Comparison of ENCODE assay signal across 12 mouse cellular contexts in genomic region chr10:60690960-60691359, GRCm38 (mm10). TPM values are rescaled to one million over a fixed set of nuclear protein-coding genes. Genes with fewer than 3 reads are reported as not detected.
DNase-seq lines count a peak whose midpoint lies in the region; ATAC-seq lines count a peak whose summit lies in the region.
"Had no signal": no experiment of that assay in that cellular context is flagged by ENCODE, and none has a peak within 500 bp of the region (broad histone marks: within the 10 kb centered on the region; RNA-seq: fewer than 3 reads in every experiment).

No protein-coding gene starts in this region.

- no peaks in the 10 kb centered on the region for H3K36me3 ChIP-seq in limb, embryonic 11.5 days (ENCODE audit: control insufficient read depth, insufficient read depth, low read length)
- H3K36me3 ChIP-seq in limb, embryonic 10.5 days: no peaks in the 10 kb centered on the region
- no peaks in the 10 kb centered on the region for H3K36me3 ChIP-seq in forebrain, embryonic 13.5 days (ENCODE audit: poor library complexity, severe bottlenecking)
- H3K36me3 ChIP-seq: liver, embryonic 15.5 days; neural tube, embryonic 15.5 days had no signal

- peaks cover 8% of the 10 kb centered on the region for H3K4me1 ChIP-seq in limb, embryonic 11.5 days (ENCODE audit: control insufficient read depth, insufficient read depth, low read length)
- H3K4me1 ChIP-seq in limb, embryonic 10.5 days: peaks cover 29% of the 10 kb centered on the region
- H3K4me1 ChIP-seq in forebrain, embryonic 13.5 days: peaks cover 26% of the 10 kb centered on the region

- H3K27me3 ChIP-seq in limb, embryonic 11.5 days (ENCODE audit: control insufficient read depth, insufficient read depth, low read length): peaks cover 32% of the 10 kb centered on the region
- H3K27me3 ChIP-seq in limb, embryonic 10.5 days (ENCODE audit: low read depth, poor library complexity, severe bottlenecking): peaks cover 47% of the 10 kb centered on the region
- H3K27me3 ChIP-seq in forebrain, embryonic 13.5 days: peaks cover 44% of the 10 kb centered on the region

- DNase-seq in adrenal gland, adult 2 months: peak; percentile 23
- DNase-seq in adrenal gland, postnatal 4 days (ENCODE audit: low spot score in 2 of 2): no peak
- DNase-seq in limb, embryonic 11.5 days (ENCODE audit: low spot score): peak; percentile 35
- DNase-seq in limb, embryonic 10.5 days (ENCODE audit: low spot score): no peak
- DNase-seq in thymus, postnatal 0 days (ENCODE audit: low spot score): peak; percentile 40
- DNase-seq: right cerebral cortex, postnatal 14 days had no signal

- H3K27ac ChIP-seq in limb, embryonic 11.5 days (replicated peaks; ENCODE audit: low read depth, low read length): no peak overlapping the region
- H3K27ac ChIP-seq in limb, embryonic 10.5 days: no peak overlapping the region
- H3K27ac ChIP-seq in forebrain, embryonic 13.5 days: no peak overlapping the region
- H3K27ac ChIP-seq: liver, embryonic 15.5 days had no signal

- no peak overlapping the region for H3K4me3 ChIP-seq in limb, embryonic 11.5 days (ENCODE audit: low read depth, low read length)
- H3K4me3 ChIP-seq in limb, embryonic 10.5 days: no peak overlapping the region
- H3K4me3 ChIP-seq in forebrain, embryonic 13.5 days: no peak overlapping the region
- H3K4me3 ChIP-seq: liver, embryonic 15.5 days; neural tube, embryonic 15.5 days had no signal

- no peak overlapping the region for H3K9ac ChIP-seq in limb, embryonic 11.5 days (ENCODE audit: low read length)
- no peak overlapping the region for H3K9ac ChIP-seq in forebrain, embryonic 13.5 days
- H3K9ac ChIP-seq: liver, embryonic 15.5 days; neural tube, embryonic 15.5 days had no signal

- no peak overlapping the region for H3K4me2 ChIP-seq in limb, embryonic 11.5 days (ENCODE audit: low read depth, severe bottlenecking)
- H3K4me2 ChIP-seq in forebrain, embryonic 13.5 days: no peak overlapping the region
- H3K4me2 ChIP-seq: liver, embryonic 15.5 days; neural tube, embryonic 15.5 days had no signal

- ATAC-seq in limb, embryonic 11.5 days (ENCODE audit: insufficient number of reproducible peaks, low FRiP score, low TSS enrichment, low read depth): no peak
- peak; percentile 70 for ATAC-seq in granulocyte monocyte progenitor cell, adult 5-6 weeks (replicated peaks; ENCODE audit: poor library complexity, severe bottlenecking)
- ATAC-seq in forebrain, embryonic 13.5 days: no peak
- no peak for ATAC-seq in erythroblast, adult 5-6 weeks (replicated peaks; ENCODE audit: low FRiP score, poor library complexity, severe bottlenecking)
- ATAC-seq: midbrain, embryonic 16.5 days had no signal

- 52% methylated on average over 6 of the region's 6 CpGs for WGBS in limb, embryonic 11.5 days
- 50% methylated on average over 6 of the region's 6 CpGs for WGBS in limb, embryonic 10.5 days
- WGBS in forebrain, embryonic 13.5 days: 56% methylated on average over 6 of the region's 6 CpGs

- H3K9me3 ChIP-seq in limb, embryonic 11.5 days (ENCODE audit: control insufficient read depth, low read length): no peaks in the 10 kb centered on the region
- H3K9me3 ChIP-seq in limb, embryonic 10.5 days (replicated peaks): no peaks in the 10 kb centered on the region
- H3K9me3 ChIP-seq in forebrain, embryonic 13.5 days (replicated peaks): no peaks in the 10 kb centered on the region
- H3K9me3 ChIP-seq: liver, embryonic 15.5 days; neural tube, embryonic 15.5 days had no signal

RNA-seq across cellular contexts. Expression of gene Cdh23, which starts 5.3 kb away (rescaled TPM):
- total RNA-seq in adrenal gland, adult 2 months (2021): 1 to 10 TPM in 1 of 2 experiments, under 1 TPM in 1; 0.90 to 1.1 TPM
- polyA plus RNA-seq in adrenal gland, adult 2 months (2012; rRNA removed): 1.4 and 2.1 TPM in 2 replicates
- total RNA-seq in adrenal gland, postnatal 4 days (2021): 1 to 10 TPM; 1.5 to 2.2 TPM
- 0.16 and 0.71 TPM in 2 replicates for polyA plus RNA-seq in limb, embryonic 11.5 days (2014; fragmentation: Nextera tagmentation; extraction: Ambion mirVana)
- 0.26 and 0.36 TPM in 2 replicates for polyA plus RNA-seq in limb, embryonic 10.5 days (2016; fragmentation: Nextera tagmentation; extraction: Ambion mirVana)
- total RNA-seq in granulocyte monocyte progenitor cell, adult 5-6 weeks (2014; fragmentation: Nextera tagmentation): 0.81 TPM in 1 of 2 replicates, not detected in the other
- total RNA-seq in granulocyte monocyte progenitor cell, adult 5-6 weeks (2017): 0.13 TPM in 1 of 2 replicates, not detected in the other
- 2.7 and 3.1 TPM in 2 replicates for polyA plus RNA-seq in thymus, postnatal 0 days (2015; fragmentation: Nextera tagmentation; extraction: Ambion mirVana)
- 0.89 and 1.1 TPM in 2 replicates for polyA plus RNA-seq in forebrain, embryonic 13.5 days (2015; fragmentation: Nextera tagmentation; extraction: Ambion mirVana)
- total RNA-seq in erythroblast, adult 5-6 weeks (2015; ENCODE audit: low replicate concordance): not detected in 2 replicates
- 0.26 and 0.84 TPM in 2 replicates for total RNA-seq in erythroblast, adult 5-6 weeks (2017; ENCODE audit: low replicate concordance)

Comparison
In these comparisons a context has a peak if more than half of its experiments do, and no peak if none do; other contexts are left out.
1. DNase-seq: peak in adrenal gland, adult 2 months (single experiment), limb, embryonic 11.5 days (single experiment) and thymus, postnatal 0 days (single experiment); none in adrenal gland, postnatal 4 days (0 of 2) and limb, embryonic 10.5 days (single experiment).